Mouse (Mus musculus) neural tube, embryonic 14.5 days (tissue): Measurements from ENCODE around the gene Arhgap35. TPM values are rescaled to one million over a fixed set of nuclear protein-coding genes. Genes with fewer than 3 reads are reported as not detected.
A peak's percentile ranks its signal among the peaks of the same experiment; 100 is the strongest.

Source experiments
- ATAC-seq: fragments of 200-750 bp; cut with Nextera tagmentation; 2 replicates; pipeline ENCODE4 v1.8.0; 2017; ENCODE audit warnings: low read depth, mild to moderate bottlenecking, moderate TSS enrichment, moderate library complexity
- H3K27ac ChIP-seq: fragments of 300-500 bp; sonication (generic); 2 replicates; pipeline ENCODE4 v1.5.1; 2014; ENCODE audit warnings: low read depth, mild to moderate bottlenecking, control low read depth, low read length, moderate library complexity, mixed read lengths
- H3K27me3 ChIP-seq: fragments of 300-500 bp; sonication (generic); 2 replicates; pipeline ENCODE4 v1.6.1; 2014; ENCODE audit warnings: low read length; ENCODE audit not compliant: control insufficient read depth, insufficient read depth
- H3K36me3 ChIP-seq: fragments of 300-500 bp; sonication (generic); 2 replicates; pipeline ENCODE4 v1.6.1; 2014; ENCODE audit warnings: low read length, mixed read lengths; ENCODE audit not compliant: control insufficient read depth, insufficient read depth
- H3K4me1 ChIP-seq: fragments of 300-500 bp; sonication (generic); 2 replicates; pipeline ENCODE4 v1.6.1; 2014; ENCODE audit warnings: low read length; ENCODE audit not compliant: control insufficient read depth, insufficient read depth
- H3K4me2 ChIP-seq: fragments of 300-500 bp; sonication (generic); 2 replicates; pipeline ENCODE4 v1.6.1; 2014; ENCODE audit warnings: mild to moderate bottlenecking, low read depth, low read length, control low read depth
- H3K4me3 ChIP-seq: fragments of 300-500 bp; sonication (generic); 2 replicates; pipeline ENCODE4 v1.5.1; 2014; ENCODE audit warnings: low read depth, low read length, control low read depth, mixed read lengths
- H3K9ac ChIP-seq: fragments of 300-500 bp; sonication (generic); replicated peaks from 2 replicates; pipeline ENCODE4 v1.6.1; 2014; ENCODE audit warnings: low read depth, mild to moderate bottlenecking, control low read depth, low read length, mixed read lengths
- H3K9me3 ChIP-seq: fragments of 300-500 bp; sonication (generic); 2 replicates; pipeline ENCODE4 v1.6.1; 2016; ENCODE audit warnings: low read length; ENCODE audit not compliant: control insufficient read depth
- WGBS: fragments of 180-500 bp; shearing (Covaris S2); extraction: QIAGEN DNeasy Blood & Tissue Kit; methylation state at CpG from one replicate; pipeline ENCODE4 v1.1.7; 2014; 5-methylcytosine and 5-hydroxymethylcytosine counted together
- polyA plus RNA-seq: library from polyadenylated mRNA; unstranded; fragments of >200 nt; fragmentation: Nextera tagmentation; extraction: Ambion mirVana; gene quantifications from 2 replicates; pipeline ENCODE4 v1.2.1, GENCODE M21; 2014

Gene Arhgap35
- polyA plus RNA-seq, 1 experiment from 2014 or later: 35.2 TPM

- Histone ChIP-seq H3K36me3 (no peaks in the 10 kb centered on the region), H3K9ac (no peak overlapping the region), H3K4me2 (peak overlapping the region; percentile 19; the same call in 1 of the 2 replicates), H3K27ac (no peak overlapping the region), H3K4me3 (no peak overlapping the region), H3K27me3 (no peaks in the 10 kb centered on the region), H3K9me3 (no peaks in the 10 kb centered on the region), H3K4me1 (no peaks in the 10 kb centered on the region)
- ATAC-seq: peak; percentile 86
- WGBS: 31% methylated on average over 12 of the region's 12 CpGs
These were observed 13.4 kb upstream of the Arhgap35 start for GRCm38 (mm10) chr7:16628096-16628771.

- H3K36me3 ChIP-seq: no peaks in the 10 kb centered on the region
- no peak overlapping the region for H3K27ac ChIP-seq
- H3K4me1 ChIP-seq: no peaks in the 10 kb centered on the region
- no peaks in the 10 kb centered on the region for H3K27me3 ChIP-seq
- no peak for ATAC-seq
- no peak overlapping the region for H3K4me3 ChIP-seq
- H3K9me3 ChIP-seq: no peaks in the 10 kb centered on the region
- no peak overlapping the region for H3K9ac ChIP-seq
- no peak overlapping the region for H3K4me2 ChIP-seq
These were observed 8.9 kb upstream of the Arhgap35 start for GRCm38 (mm10) chr7:16623687-16624086.

GRCm38 (mm10) chr7:16623131-16623530 lies 8.3 kb upstream of the Arhgap35 start:
- H3K4me2 ChIP-seq: no peak overlapping the region
- H3K4me3 ChIP-seq: no peak overlapping the region

GRCm38 (mm10) chr7:16621066-16621622 lies 6.4 kb upstream of the Arhgap35 start:
- no peak overlapping the region for H3K9ac ChIP-seq
- H3K4me3 ChIP-seq: no peak overlapping the region
- H3K9me3 ChIP-seq: no peaks in the 10 kb centered on the region
- no peaks in the 10 kb centered on the region for H3K4me1 ChIP-seq
- no peak overlapping the region for H3K4me2 ChIP-seq
- no peak overlapping the region for H3K27ac ChIP-seq
- H3K36me3 ChIP-seq: no peaks in the 10 kb centered on the region
- 83% methylated on average over 8 of the region's 8 CpGs for WGBS
- no peak for ATAC-seq
- no peaks in the 10 kb centered on the region for H3K27me3 ChIP-seq

More at GRCm38 (mm10) chr7:16623131-16623530, 8.3 kb upstream of the Arhgap35 start:
- no peak for ATAC-seq
- H3K27ac ChIP-seq: no peak overlapping the region
- no peaks in the 10 kb centered on the region for H3K9me3 ChIP-seq
- no peaks in the 10 kb centered on the region for H3K27me3 ChIP-seq
- H3K36me3 ChIP-seq: no peaks in the 10 kb centered on the region
- 52% methylated on average over 4 of the region's 4 CpGs for WGBS
- H3K4me1 ChIP-seq: no peaks in the 10 kb centered on the region
- H3K9ac ChIP-seq: no peak overlapping the region

GRCm38 (mm10) chr7:16618661-16619211 lies 3.9 kb upstream of the Arhgap35 start:
- ATAC-seq: no peak
- peak overlapping the region; percentile 42 for H3K4me2 ChIP-seq
- no peak overlapping the region; the same call in 1 of the 2 replicates for H3K9ac ChIP-seq
- 0 out of 2 replicates have a peak overlapping the region, but pooled peaks have one; percentile 13 for H3K4me3 ChIP-seq
- WGBS: 2% methylated on average over 30 of the region's 30 CpGs
- no peak overlapping the region for H3K27ac ChIP-seq
- H3K4me1 ChIP-seq: peaks cover 3% of the 10 kb centered on the region
- no peaks in the 10 kb centered on the region for H3K36me3 ChIP-seq
- H3K9me3 ChIP-seq: no peaks in the 10 kb centered on the region
- peaks cover 2% of the 10 kb centered on the region; the same call in 1 of the 2 replicates for H3K27me3 ChIP-seq

GRCm38 (mm10) chr7:16617045-16617444 lies 2.3 kb upstream of the Arhgap35 start:
- WGBS: 20% methylated on average over 2 of the region's 2 CpGs
- no peak overlapping the region for H3K4me2 ChIP-seq
- no peak overlapping the region for H3K27ac ChIP-seq
- H3K9ac ChIP-seq: no peak overlapping the region
- peaks cover 2% of the 10 kb centered on the region; the same call in 1 of the 2 replicates for H3K27me3 ChIP-seq
- H3K9me3 ChIP-seq: no peaks in the 10 kb centered on the region
- ATAC-seq: no peak
- no peaks in the 10 kb centered on the region for H3K36me3 ChIP-seq
- H3K4me3 ChIP-seq: no peak overlapping the region
- peaks cover 18% of the 10 kb centered on the region for H3K4me1 ChIP-seq

GRCm38 (mm10) chr7:16614171-16614887 lies 464 bp downstream of the Arhgap35 start:
- Histone ChIP-seq H3K9me3 (no peaks in the 10 kb centered on the region), H3K27me3 (peaks cover 2% of the 10 kb centered on the region; the same call in 1 of the 2 replicates), H3K4me2 (peak overlapping the region; percentile 81), H3K36me3 (no peaks in the 10 kb centered on the region), H3K27ac (peak overlapping the region; percentile 100), H3K4me1 (peaks cover 42% of the 10 kb centered on the region), H3K9ac (peak overlapping the region; percentile 99), H3K4me3 (peak overlapping the region; percentile 80)
- ATAC-seq: peak; percentile 5
- 0% methylated on average over 15 of the region's 101 CpGs for WGBS

GRCm38 (mm10) chr7:16613461-16614170 lies 1.2 kb downstream of the Arhgap35 start:
- peak overlapping the region; percentile 80 for H3K4me3 ChIP-seq
- H3K9me3 ChIP-seq: no peaks in the 10 kb centered on the region
- H3K27me3 ChIP-seq: peaks cover 2% of the 10 kb centered on the region; the same call in 1 of the 2 replicates
- H3K36me3 ChIP-seq: no peaks in the 10 kb centered on the region
- peak overlapping the region; percentile 100 for H3K27ac ChIP-seq
- H3K9ac ChIP-seq: peak overlapping the region; percentile 99
- under 1% methylated on average over 20 of the region's 20 CpGs for WGBS
- ATAC-seq: no peak
- peaks cover 42% of the 10 kb centered on the region for H3K4me1 ChIP-seq
- peak overlapping the region; percentile 81 for H3K4me2 ChIP-seq
